Mouse (Mus musculus): ENCODE results near the gene Prps1. TPM values are rescaled to one million over a fixed set of nuclear protein-coding genes. Genes with fewer than 3 reads are reported as not detected.
A peak's percentile ranks its signal among the peaks of the same experiment; 100 is the strongest.

The Prps1 gene
- total and polyA plus RNA-seq, 2 experiments from 2014 or later, result 24.1 to 28.9 TPM

DNA sequence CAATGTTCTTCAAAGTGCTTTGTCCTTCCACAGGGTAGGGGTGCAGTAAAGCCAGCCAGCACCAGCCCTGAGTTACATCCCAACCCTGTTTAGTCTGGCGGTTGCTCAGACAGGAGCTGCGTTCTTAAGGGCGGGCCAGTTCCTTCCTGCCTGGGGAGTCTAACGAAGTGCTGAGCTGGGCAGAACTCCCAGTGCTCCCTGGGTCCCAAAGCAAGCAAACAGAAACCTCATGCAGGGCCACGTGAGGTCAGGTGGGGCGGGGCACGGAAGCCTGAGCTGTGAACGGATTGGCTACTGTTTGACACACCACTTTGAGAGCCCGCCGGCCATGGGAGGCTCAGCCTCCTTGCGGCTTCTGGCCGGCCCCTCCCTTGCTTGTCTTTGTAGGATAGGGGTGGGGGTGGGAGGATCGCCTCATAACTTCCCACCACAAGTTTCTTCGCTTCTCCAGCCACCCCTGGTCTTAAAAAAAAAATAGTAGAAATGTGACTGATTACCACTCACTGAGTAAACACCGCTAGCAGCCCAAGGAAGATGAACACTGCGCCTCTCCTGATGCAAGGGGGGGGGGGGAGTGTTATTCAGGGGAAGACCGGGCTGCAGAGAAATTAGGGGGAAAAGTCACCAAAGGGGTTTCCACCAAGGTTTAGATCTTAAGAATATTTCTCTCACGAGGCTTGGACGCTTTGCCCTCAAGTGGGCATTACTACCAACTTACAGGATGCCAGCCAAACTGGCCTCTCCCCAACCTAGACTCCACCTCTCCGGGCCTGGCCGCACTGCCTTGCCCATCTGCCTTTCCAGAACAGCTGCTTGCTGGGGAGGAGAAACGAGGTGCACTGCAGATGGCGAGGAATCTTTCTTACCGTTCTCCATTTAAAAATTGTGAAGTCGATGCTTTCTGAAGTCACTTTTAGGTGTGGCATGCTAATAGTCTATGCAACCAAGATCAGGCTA lies 64.0 kb downstream of the Prps1 start:
- Histone ChIP-seq H3K27me3 (ENCODE audit: control insufficient read depth, insufficient read depth, low read length) (no peaks in the 10 kb centered on the region), H3K4me1 (ENCODE audit: control insufficient read depth, insufficient read depth) (no peaks in the 10 kb centered on the region; the same call in 1 of the 2 replicates), H3K36me3 (replicated peaks; ENCODE audit: control insufficient read depth, insufficient read depth, low read length) (no peaks in the 10 kb centered on the region), H3K4me2 (ENCODE audit: low read depth, low read length) (peak overlapping the region; percentile 59), H3K9ac (replicated peaks; ENCODE audit: low read depth, low read length) (no peak overlapping the region), H3K27ac (ENCODE audit: low read depth) (peak overlapping the region; percentile 80), H3K4me3 (ENCODE audit: low read depth, low read length) (peak overlapping the region; percentile 28), H3K9me3 (replicated peaks; ENCODE audit: control insufficient read depth, low read length) (no peaks in the 10 kb centered on the region)
- ATAC-seq (ENCODE audit: insufficient read depth, low read depth), result peak; percentile 98
- TF ChIP-seq CTCF (IDR thresholded peaks at IDR 0.05; ENCODE audit: low read depth), result no peak
- peak; percentile 69 for TF ChIP-seq EP300 (IDR thresholded peaks at IDR 0.05; ENCODE audit: low read depth)
- 18% methylated on average over 24 of the region's 25 CpGs for WGBS
- peak; percentile 86 for DNase-seq (ENCODE audit: low spot score)

DNA sequence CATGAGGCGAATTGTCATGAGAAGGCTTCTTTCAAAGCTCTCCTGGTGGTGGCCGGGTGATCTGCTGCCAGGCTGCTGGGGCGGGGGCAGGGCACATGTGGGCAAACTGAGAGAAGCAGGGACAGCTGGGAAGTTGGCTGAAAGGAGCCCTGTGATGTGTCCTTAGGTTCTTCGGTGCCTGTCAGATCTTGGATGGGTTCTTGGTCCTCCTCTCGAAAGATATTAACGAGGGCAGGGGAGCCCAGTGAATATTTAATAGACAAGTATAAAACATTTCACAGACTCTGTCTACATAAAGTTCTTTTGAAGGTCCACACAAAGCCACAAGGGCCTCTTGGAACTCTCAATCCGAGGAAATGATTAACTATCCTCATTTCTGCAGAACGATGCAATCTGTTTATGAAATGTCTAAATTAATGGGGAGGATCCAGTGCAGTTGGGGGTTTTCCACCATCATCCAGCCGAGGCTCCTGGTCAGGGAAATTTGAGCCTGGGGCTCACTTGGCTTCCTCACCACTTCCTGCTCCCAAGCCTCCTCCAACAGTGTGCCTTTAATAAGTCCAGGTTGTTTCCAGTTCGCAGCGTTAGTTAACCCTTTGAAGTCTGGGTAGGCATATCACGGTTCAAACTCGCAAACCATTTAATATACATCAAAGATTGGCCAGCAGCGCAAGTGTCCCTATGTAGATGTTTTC lies 65.8 kb downstream of the Prps1 start:
- Histone ChIP-seq H3K36me3 (replicated peaks; ENCODE audit: control insufficient read depth, insufficient read depth, low read length) (no peaks in the 10 kb centered on the region), H3K4me3 (ENCODE audit: low read depth, low read length) (no peak overlapping the region), H3K27ac (ENCODE audit: low read depth) (no peak overlapping the region), H3K9me3 (replicated peaks; ENCODE audit: control insufficient read depth, low read length) (no peaks in the 10 kb centered on the region), H3K9ac (replicated peaks; ENCODE audit: low read depth, low read length) (no peak overlapping the region), H3K27me3 (ENCODE audit: control insufficient read depth, insufficient read depth, low read length) (no peaks in the 10 kb centered on the region), H3K4me2 (ENCODE audit: low read depth, low read length) (no peak overlapping the region), H3K4me1 (ENCODE audit: control insufficient read depth, insufficient read depth) (no peaks in the 10 kb centered on the region; the same call in 1 of the 2 replicates)
- TF ChIP-seq CTCF (IDR thresholded peaks at IDR 0.05; ENCODE audit: low read depth) (no peak), EP300 (IDR thresholded peaks at IDR 0.05; ENCODE audit: low read depth) (no peak)
- DNase-seq (ENCODE audit: low spot score) (no peak), ATAC-seq (ENCODE audit: insufficient read depth, low read depth) (no peak)
- WGBS, result 65% methylated on average over 14 of the region's 14 CpGs

DNA sequence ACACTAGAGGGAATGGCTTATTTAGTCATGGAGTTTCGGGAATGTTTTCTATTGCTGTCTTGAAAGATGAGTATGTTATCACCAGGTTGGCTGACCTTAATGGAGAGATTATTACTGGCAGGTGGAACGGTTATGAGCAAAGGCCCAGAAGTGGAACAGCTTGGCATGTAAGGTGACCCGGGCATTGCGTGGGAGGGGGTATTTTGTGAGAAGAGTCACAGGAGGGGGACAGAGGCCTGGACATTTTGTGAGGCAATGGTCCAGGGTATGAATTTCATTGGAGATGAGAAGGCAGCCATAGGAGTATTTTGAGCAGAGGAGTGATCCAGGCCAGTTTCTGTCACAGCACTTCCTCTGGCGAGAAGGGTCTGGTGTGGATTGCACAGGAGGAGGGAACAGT lies 67.8 kb downstream of the Prps1 start:
- 83% methylated on average over 5 of the region's 5 CpGs for WGBS
- TF ChIP-seq CTCF (IDR thresholded peaks at IDR 0.05; ENCODE audit: low read depth) (no peak), EP300 (IDR thresholded peaks at IDR 0.05; ENCODE audit: low read depth) (no peak)
- Histone ChIP-seq H3K4me1 (ENCODE audit: control insufficient read depth, insufficient read depth) (no peaks in the 10 kb centered on the region; the same call in 1 of the 2 replicates), H3K4me2 (ENCODE audit: low read depth, low read length) (no peak overlapping the region), H3K36me3 (replicated peaks; ENCODE audit: control insufficient read depth, insufficient read depth, low read length) (no peaks in the 10 kb centered on the region), H3K9ac (replicated peaks; ENCODE audit: low read depth, low read length) (no peak overlapping the region), H3K9me3 (replicated peaks; ENCODE audit: control insufficient read depth, low read length) (no peaks in the 10 kb centered on the region), H3K27ac (ENCODE audit: low read depth) (no peak overlapping the region), H3K27me3 (ENCODE audit: control insufficient read depth, insufficient read depth, low read length) (no peaks in the 10 kb centered on the region), H3K4me3 (ENCODE audit: low read depth, low read length) (no peak overlapping the region)
- ATAC-seq (ENCODE audit: insufficient read depth, low read depth), result no peak
- no peak for DNase-seq (ENCODE audit: low spot score)

Other genes with a start within 250 kb of the Prps1 start
- gene Frmpd3, start 114.3 kb upstream of the Prps1 start, total RNA-seq (2014; rRNA removed; ENCODE audit: low replicate concordance), result 0.04 TPM in 1 of 2 replicates, not detected in the other
- 0.08 and 0.18 TPM in 2 replicates for gene Frmpd3, start 114.3 kb upstream of the Prps1 start, polyA plus RNA-seq (2015; fragmentation: Nextera tagmentation; extraction: Ambion mirVana)
- gene Tsc22d3, start 144.0 kb downstream of the Prps1 start, total RNA-seq (2014; rRNA removed; ENCODE audit: low replicate concordance), result 187 and 240 TPM in 2 replicates
- gene Tsc22d3, start 144.0 kb downstream of the Prps1 start, polyA plus RNA-seq (2015; fragmentation: Nextera tagmentation; extraction: Ambion mirVana), result 165 and 172 TPM in 2 replicates
- gene Mid2, start 208.0 kb downstream of the Prps1 start, total RNA-seq (2014; rRNA removed; ENCODE audit: low replicate concordance), result 19.2 and 55.2 TPM in 2 replicates
- gene Mid2, start 208.0 kb downstream of the Prps1 start, polyA plus RNA-seq (2015; fragmentation: Nextera tagmentation; extraction: Ambion mirVana), result 4.6 and 5.2 TPM in 2 replicates